In the genomic region with DNA sequence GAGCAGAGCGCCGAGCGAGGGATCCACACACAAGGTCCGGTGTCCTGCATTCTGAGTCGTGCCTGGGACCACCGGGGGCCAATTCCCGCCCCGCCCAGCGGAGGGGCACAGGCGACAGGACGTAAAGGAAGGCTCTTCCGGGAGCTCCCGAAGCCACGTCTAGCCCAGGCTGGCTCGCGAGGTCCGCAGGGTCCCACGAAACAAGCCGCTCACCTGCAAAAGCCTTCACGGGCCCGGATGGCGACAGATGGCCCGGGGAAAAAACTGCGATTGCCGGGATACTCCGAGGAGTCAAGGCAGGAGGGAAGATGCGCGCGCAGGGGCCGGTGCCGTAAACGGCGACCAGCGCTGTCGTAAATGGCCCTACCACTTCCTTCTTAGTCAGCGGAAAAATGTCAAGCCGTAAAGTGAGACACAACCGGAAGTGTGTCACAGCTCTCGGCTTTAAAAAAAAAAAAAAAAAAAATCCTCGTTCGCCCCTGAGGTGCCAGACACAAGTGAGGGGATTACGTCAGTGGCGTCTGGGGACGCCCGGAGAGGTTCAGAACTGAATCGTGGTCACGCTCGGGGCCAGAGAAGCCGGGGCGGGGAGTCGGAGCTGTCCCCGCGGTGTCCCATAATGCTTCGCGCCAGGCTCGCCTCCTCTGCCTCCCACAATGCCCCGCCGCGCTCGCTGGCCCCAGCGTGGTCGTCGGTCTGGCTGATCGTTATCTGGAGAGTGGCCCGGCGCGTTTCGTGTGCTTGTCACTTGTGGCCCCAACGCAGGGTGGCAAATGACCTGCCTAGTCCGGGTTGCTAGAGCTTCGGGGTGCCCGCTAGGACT, we compare ENCODE assay signal across 8 mouse cellular contexts. TPM values are rescaled to one million over a fixed set of nuclear protein-coding genes. Genes with fewer than 3 reads are reported as not detected.
DNase-seq lines count a peak whose midpoint lies in the region; ATAC-seq and TF ChIP-seq lines count a peak whose summit lies in the region.

Eif3d (minus strand) TSS at position 344 of the 823 bp plus-strand sequence.

- peak within 1 kb of the TSS; percentile 98 to 99 (median 99) for H3K4me3 ChIP-seq in CH12.LX (replicated peaks in 1 of 3; ENCODE audit: low read depth in 2 of 3, low read length in 2 of 3, poor library complexity in 1 of 3)
- H3K4me3 ChIP-seq in forebrain, embryonic 11.5 days (ENCODE audit: low read depth, low read length), result peak within 1 kb of the TSS; percentile 95
- H3K4me3 ChIP-seq in heart, embryonic 16.5 days (ENCODE audit: low read length), result peak within 1 kb of the TSS; percentile 95
- peak within 1 kb of the TSS; percentile 83 for H3K4me3 ChIP-seq in liver, embryonic 15.5 days (replicated peaks)
- peak within 1 kb of the TSS; percentile 94 for H3K4me3 ChIP-seq in neural tube, embryonic 12.5 days

- dilution Hi-C loops in CH12.LX (cut with MboI; ENCODE audit: extremely low pct_ligation_motif_present, extremely low pct_unique_long_range_greater_than_20kb, low sequenced_read_pairs), result no loop called here

- no peak for TF ChIP-seq CTCF in CH12.LX (conservative IDR thresholded peaks at IDR 0.05 in 1 of 2, IDR thresholded peaks at IDR 0.05 in 1 of 2; ENCODE audit: low read depth in 2 of 2, low read length in 2 of 2)

- H3K36me3 ChIP-seq in CH12.LX (replicated peaks in 1 of 2; ENCODE audit: control insufficient read depth in 1 of 2, insufficient read depth in 1 of 2, low read length in 1 of 2), result peaks cover 30 to 35% of the 10 kb centered on the region in 2 experiments
- peaks cover 12% of the 10 kb centered on the region for H3K36me3 ChIP-seq in forebrain, embryonic 11.5 days (ENCODE audit: control insufficient read depth, insufficient read depth, low read length)
- peaks cover 26% of the 10 kb centered on the region for H3K36me3 ChIP-seq in heart, embryonic 16.5 days (ENCODE audit: control insufficient read depth, insufficient read depth)
- H3K36me3 ChIP-seq in liver, embryonic 15.5 days (replicated peaks), result peaks cover 39% of the 10 kb centered on the region
- peaks cover 27% of the 10 kb centered on the region for H3K36me3 ChIP-seq in neural tube, embryonic 12.5 days

- under 1% methylated on average over 72 of the region's 72 CpGs for WGBS in forebrain, embryonic 11.5 days
- WGBS in heart, embryonic 16.5 days, result under 1% methylated on average over 72 of the region's 72 CpGs
- under 1% methylated on average over 72 of the region's 72 CpGs for WGBS in liver, embryonic 15.5 days (ENCODE audit: insufficient replicate concordance)
- under 1% methylated on average over 72 of the region's 72 CpGs for WGBS in neural tube, embryonic 12.5 days

- no peaks in the 10 kb centered on the region for H3K27me3 ChIP-seq in CH12.LX (replicated peaks)
- no peaks in the 10 kb centered on the region for H3K27me3 ChIP-seq in forebrain, embryonic 11.5 days (ENCODE audit: control insufficient read depth, insufficient read depth, low read length)
- no peaks in the 10 kb centered on the region; the same call in 1 of the 2 replicates for H3K27me3 ChIP-seq in heart, embryonic 16.5 days (ENCODE audit: control insufficient read depth, insufficient read depth, low read length)
- no peaks in the 10 kb centered on the region for H3K27me3 ChIP-seq in liver, embryonic 15.5 days
- H3K27me3 ChIP-seq in neural tube, embryonic 12.5 days (replicated peaks), result no peaks in the 10 kb centered on the region

- in situ Hi-C loops in CH12.LX (cut with MboI; ENCODE audit: low pct_ligation_motif_present, low pct_unique_long_range_greater_than_20kb, low sequenced_read_pairs), result loop anchor here (5.0 to 25.0 kb wide), 4 partner anchors 38 to 567 kb away; partner anchors contain the start of genes C1qtnf6, Csf2rb, Ncf4 and Sstr3

- H3K4me1 ChIP-seq in CH12.LX (ENCODE audit: control insufficient read depth in 1 of 2, insufficient read depth in 2 of 2), result peaks cover 6 to 30% of the 10 kb centered on the region in 2 experiments
- H3K4me1 ChIP-seq in forebrain, embryonic 11.5 days (replicated peaks; ENCODE audit: control insufficient read depth, insufficient read depth, low read length), result peaks cover 7% of the 10 kb centered on the region
- peaks cover 13% of the 10 kb centered on the region for H3K4me1 ChIP-seq in heart, embryonic 16.5 days (ENCODE audit: control insufficient read depth, insufficient read depth, low read length)
- peaks cover 85% of the 10 kb centered on the region for H3K4me1 ChIP-seq in liver, embryonic 15.5 days (replicated peaks)
- peaks cover 13% of the 10 kb centered on the region for H3K4me1 ChIP-seq in neural tube, embryonic 12.5 days

- peak within 1 kb of the TSS; percentile 92 for H3K4me2 ChIP-seq in CH12.LX (ENCODE audit: insufficient read depth, low read depth, poor library complexity, severe bottlenecking)
- H3K4me2 ChIP-seq in forebrain, embryonic 11.5 days (ENCODE audit: low read depth, low read length, severe bottlenecking), result peak within 1 kb of the TSS; percentile 87
- H3K4me2 ChIP-seq in heart, embryonic 16.5 days (ENCODE audit: low read depth, low read length), result peak within 1 kb of the TSS; percentile 98
- peak within 1 kb of the TSS; percentile 87 for H3K4me2 ChIP-seq in liver, embryonic 15.5 days
- H3K4me2 ChIP-seq in neural tube, embryonic 12.5 days (replicated peaks), result peak within 1 kb of the TSS; percentile 96

- peak within 1 kb of the TSS; percentile 100 for H3K9ac ChIP-seq in CH12.LX (ENCODE audit: insufficient read depth, low read depth)
- H3K9ac ChIP-seq in forebrain, embryonic 11.5 days (ENCODE audit: low read length), result peak within 1 kb of the TSS; percentile 97
- peak within 1 kb of the TSS; percentile 97 for H3K9ac ChIP-seq in heart, embryonic 16.5 days (ENCODE audit: low read length)
- H3K9ac ChIP-seq in liver, embryonic 15.5 days, result peak within 1 kb of the TSS; percentile 90
- peak within 1 kb of the TSS; percentile 97 for H3K9ac ChIP-seq in neural tube, embryonic 12.5 days

- peak; percentile 90 for ATAC-seq in forebrain, embryonic 11.5 days (replicated peaks; ENCODE audit: low FRiP score)
- ATAC-seq in heart, embryonic 16.5 days (replicated peaks; ENCODE audit: extremely low read depth, insufficient read depth, low FRiP score), result peak; percentile 87
- peak; percentile 62 for ATAC-seq in liver, embryonic 15.5 days (ENCODE audit: insufficient read depth)
- peak; percentile 86 for ATAC-seq in neural tube, embryonic 12.5 days (ENCODE audit: low FRiP score, low read depth)

- H3K9me3 ChIP-seq in CH12.LX (replicated peaks; ENCODE audit: low read length), result no peaks in the 10 kb centered on the region
- H3K9me3 ChIP-seq in forebrain, embryonic 11.5 days (ENCODE audit: control insufficient read depth, low read length), result no peaks in the 10 kb centered on the region
- H3K9me3 ChIP-seq in heart, embryonic 16.5 days (replicated peaks; ENCODE audit: control insufficient read depth, low read length), result no peaks in the 10 kb centered on the region
- H3K9me3 ChIP-seq in liver, embryonic 15.5 days (replicated peaks), result no peaks in the 10 kb centered on the region
- no peaks in the 10 kb centered on the region for H3K9me3 ChIP-seq in neural tube, embryonic 12.5 days

- no peak for TF ChIP-seq RAD21 in CH12.LX (IDR thresholded peaks at IDR 0.05; ENCODE audit: low read depth, low read length)

- DNase-seq in CH12.LX (ENCODE audit: extremely low read depth), result peak; percentile 98
- DNase-seq in c-Kit-positive CD71-positive TER-119-negative erythroid progenitor cells, embryonic 14.5 days (ENCODE audit: low read depth), result peak; percentile 87
- peak; percentile 96 for DNase-seq in forebrain, embryonic 11.5 days (ENCODE audit: low spot score)
- DNase-seq in kidney, postnatal 36 days, result peak; percentile 98
- peak; percentile 95 for DNase-seq in telencephalon, adult 2 months (ENCODE audit: low read depth, low spot score)

- no peak for TF ChIP-seq EP300 in CH12.LX (IDR thresholded peaks at IDR 0.05; ENCODE audit: low read length)

- H3K79me2 ChIP-seq in CH12.LX (replicated peaks; ENCODE audit: control insufficient read depth, extremely low read depth, insufficient read depth, poor library complexity, severe bottlenecking), result peaks cover 30% of the 10 kb centered on the region

- peak; percentile 95 for TF ChIP-seq POLR2A in CH12.LX (IDR thresholded peaks at IDR 0.05; ENCODE audit: low read depth, low read length)

- peak within 1 kb of the TSS; percentile 96 for H3K27ac ChIP-seq in CH12.LX (ENCODE audit: insufficient read depth, low read depth)
- H3K27ac ChIP-seq in forebrain, embryonic 11.5 days (ENCODE audit: low read depth, low read length), result peak within 1 kb of the TSS; percentile 99
- peak within 1 kb of the TSS; percentile 100 for H3K27ac ChIP-seq in heart, embryonic 16.5 days (ENCODE audit: low read length)
- peak within 1 kb of the TSS; percentile 99 for H3K27ac ChIP-seq in liver, embryonic 15.5 days (replicated peaks)
- peak within 1 kb of the TSS; percentile 98 for H3K27ac ChIP-seq in neural tube, embryonic 12.5 days

TF ChIP-seq in CH12.LX, 34 proteins besides CTCF, POLR2A, EP300 and RAD21 (continues in another document):
- TF ChIP-seq MXI1 (IDR thresholded peaks at IDR 0.05; ENCODE audit: low read depth, low read length) (peak; percentile 84), ELF1 (IDR thresholded peaks at IDR 0.05; ENCODE audit: low read depth, low read length) (peak; percentile 97), NELFE (IDR thresholded peaks at IDR 0.05; ENCODE audit: low read depth, low read length) (peak; percentile 84), NRF1 (IDR thresholded peaks at IDR 0.05; ENCODE audit: low read depth, low read length) (peak; percentile 87), GABPA (IDR thresholded peaks at IDR 0.05; ENCODE audit: insufficient replicate concordance, low read depth, low read length) (peak; percentile 27; the same call in 1 of the 2 replicates), RCOR1 (conservative IDR thresholded peaks at IDR 0.05; ENCODE audit: low read depth, low read length) (peak; percentile 72; the same call in 1 of the 2 replicates), CHD2 (IDR thresholded peaks at IDR 0.05; ENCODE audit: low read length) (peak; percentile 58; the same call in 1 of the 2 replicates), ZC3H11A (IDR thresholded peaks at IDR 0.05; ENCODE audit: low read depth, low read length) (no peak), ZNF384 (IDR thresholded peaks at IDR 0.05; ENCODE audit: low read depth, low read length) (peak; percentile 100), PAX5 (IDR thresholded peaks at IDR 0.05; ENCODE audit: low read length) (no peak), MAFK (IDR thresholded peaks at IDR 0.05; ENCODE audit: insufficient replicate concordance, low read length) (peak; percentile 98), MEF2A (IDR thresholded peaks at IDR 0.05; ENCODE audit: borderline replicate concordance, low read depth, low read length) (peak; percentile 67)

RNA-seq across cellular contexts. Expression of gene Eif3d, which starts in this region (rescaled TPM):
- 344 and 352 TPM in 2 replicates for total RNA-seq in CH12.LX (2012; rRNA removed)
- 269 and 302 TPM in 2 replicates for total RNA-seq in CH12.LX (2014; rRNA removed)
- 406 and 493 TPM in 2 replicates for polyA plus RNA-seq in CH12.LX (2012; ENCODE audit: insufficient read length, low read depth)
- polyA plus RNA-seq in forebrain, embryonic 11.5 days (2014; fragmentation: Nextera tagmentation; extraction: Ambion mirVana), result 243 and 275 TPM in 2 replicates
- polyA plus RNA-seq in heart, embryonic 16.5 days (2015; fragmentation: Nextera tagmentation; extraction: Ambion mirVana), result 124 and 125 TPM in 2 replicates
- polyA plus RNA-seq in liver, embryonic 15.5 days (2015; fragmentation: Nextera tagmentation; extraction: Ambion mirVana), result 139 and 142 TPM in 2 replicates
- polyA plus RNA-seq in neural tube, embryonic 12.5 days (2016; fragmentation: Nextera tagmentation; extraction: Ambion mirVana), result 204 and 205 TPM in 2 replicates

Comparison
In these comparisons a context has a peak if more than half of its experiments do, and no peak if none do; other contexts are left out.
1. Peak in every context shown above with its lines: DNase-seq, ATAC-seq, H3K4me3 ChIP-seq and H3K27ac ChIP-seq.